Mouse (Mus musculus) CH12.LX (cell line): ENCODE results near the gene Slc7a6. TPM values are rescaled to one million over a fixed set of nuclear protein-coding genes. Genes with fewer than 3 reads are reported as not detected.

ENCODE experiments used
- DNase-seq: peaks from one replicate; pipeline ENCODE4 v3.0.0-alpha.2; 2013; ENCODE audit errors: extremely low read depth
- H3K27ac ChIP-seq: 2 replicates; pipeline ENCODE4 v1.5.1; 2012; ENCODE audit warnings: low read depth, mild to moderate bottlenecking, control low read depth, moderate library complexity; ENCODE audit not compliant: insufficient read depth
- H3K27me3 ChIP-seq: replicated peaks from 2 replicates; pipeline ENCODE3; 2012; ENCODE audit warnings: inconsistent platforms
- H3K36me3 ChIP-seq, 2 experiments: replicated peaks in 1 of 2; 2 replicates each; pipeline versions ENCODE3 to v1.6.1; 2012; ENCODE audit warnings: inconsistent platforms in 1 of 2, low read length in 1 of 2, mild to moderate bottlenecking in 1 of 2, mixed read lengths in 1 of 2, moderate library complexity in 1 of 2; ENCODE audit not compliant: control insufficient read depth in 1 of 2, insufficient read depth in 1 of 2
- H3K4me1 ChIP-seq, 2 experiments: 2 replicates each; pipeline ENCODE4 v1.6.1; 2012; ENCODE audit warnings: inconsistent platforms in 1 of 2, moderate library complexity in 1 of 2; ENCODE audit not compliant: insufficient read depth in 2 of 2, control insufficient read depth in 1 of 2
- H3K4me2 ChIP-seq: 2 replicates; pipeline ENCODE4 v1.6.1; 2012; ENCODE audit warnings: low read depth, mild to moderate bottlenecking, control low read depth; ENCODE audit not compliant: poor library complexity, insufficient read depth, severe bottlenecking
- H3K4me3 ChIP-seq, 3 experiments: fragments of 150-350 bp in 1 of 3; sonication (generic) in 1 of 3; replicated peaks in 1 of 3; 2 replicates each; pipeline versions ENCODE3 to v1.5.1; 2011 to 2012; ENCODE audit warnings: low read depth in 2 of 3, low read length in 2 of 3, mild to moderate bottlenecking in 2 of 3, moderate library complexity in 2 of 3, control low read depth in 1 of 3, improper control_type of control experiment in 1 of 3, inconsistent platforms in 1 of 3, mixed read lengths in 1 of 3; ENCODE audit not compliant: poor library complexity in 1 of 3
- H3K79me2 ChIP-seq: replicated peaks from 2 replicates; pipeline ENCODE4 v1.6.1; 2012; ENCODE audit warnings: mild to moderate bottlenecking, moderate library complexity; ENCODE audit not compliant: control insufficient read depth, poor library complexity, insufficient read depth, severe bottlenecking; ENCODE audit errors: extremely low read depth
- H3K9ac ChIP-seq: 2 replicates; pipeline ENCODE4 v1.6.1; 2012; ENCODE audit warnings: low read depth, mild to moderate bottlenecking, control low read depth, moderate library complexity; ENCODE audit not compliant: insufficient read depth
- H3K9me3 ChIP-seq: replicated peaks from 2 replicates; pipeline ENCODE3; 2012; ENCODE audit warnings: low read length, inconsistent platforms, mixed read lengths
- BHLHE40 ChIP-seq: IDR thresholded peaks from 2 replicates; pipeline ENCODE4 v1.6.1; 2011; ENCODE audit warnings: mild to moderate bottlenecking, low read depth, low read length, improper control_type of control experiment
- CHD1 ChIP-seq: IDR thresholded peaks from 2 replicates; pipeline ENCODE4 v1.6.1; 2012; ENCODE audit warnings: low read depth, low read length, improper control_type of control experiment, inconsistent platforms
- CTCF ChIP-seq, 2 experiments: IDR thresholded peaks in 1 of 2; conservative IDR thresholded peaks in 1 of 2; 2 replicates each; pipeline ENCODE4 v1.5.1; 2011 to 2012; ENCODE audit warnings: low read depth in 2 of 2, low read length in 2 of 2, improper control_type of control experiment in 1 of 2, inconsistent platforms in 1 of 2, mild to moderate bottlenecking in 1 of 2, moderate library complexity in 1 of 2
- E2F4 ChIP-seq: IDR thresholded peaks from 2 replicates; pipeline ENCODE4 v1.6.1; 2011; ENCODE audit warnings: low read depth, low read length, improper control_type of control experiment; ENCODE audit not compliant: insufficient replicate concordance
- ELF1 ChIP-seq: IDR thresholded peaks from 2 replicates; pipeline ENCODE4 v1.6.1; 2014; ENCODE audit warnings: low read depth, mild to moderate bottlenecking, inconsistent platforms, low read length, improper control_type of control experiment
- ETS1 ChIP-seq: conservative IDR thresholded peaks from 2 replicates; pipeline ENCODE4 v1.6.1; 2012; ENCODE audit warnings: low read depth, mild to moderate bottlenecking, inconsistent platforms, low read length, improper control_type of control experiment, moderate library complexity
- GABPA ChIP-seq: IDR thresholded peaks from 2 replicates; pipeline ENCODE4 v1.6.1; 2012; ENCODE audit warnings: low read depth, low read length, improper control_type of control experiment, inconsistent platforms; ENCODE audit not compliant: insufficient replicate concordance
- HCFC1 ChIP-seq: IDR thresholded peaks from 2 replicates; pipeline ENCODE4 v1.6.1; 2012; ENCODE audit warnings: low read depth, mild to moderate bottlenecking, inconsistent platforms, low read length, improper control_type of control experiment
- IRF4 ChIP-seq: IDR thresholded peaks from 2 replicates; pipeline ENCODE4 v1.6.1; 2014; ENCODE audit warnings: low read depth, mild to moderate bottlenecking, inconsistent platforms, low read length, improper control_type of control experiment
- JUN ChIP-seq: IDR thresholded peaks from 2 replicates; pipeline ENCODE4 v1.6.1; 2011; ENCODE audit warnings: low read depth, mild to moderate bottlenecking, low read length, improper control_type of control experiment, moderate library complexity; ENCODE audit not compliant: insufficient read depth
- JUND ChIP-seq: conservative IDR thresholded peaks from 2 replicates; pipeline ENCODE4 v1.6.1; 2011; ENCODE audit warnings: low read depth, low read length, improper control_type of control experiment
- MAFK ChIP-seq: IDR thresholded peaks from 2 replicates; pipeline ENCODE4 v1.6.1; 2011; ENCODE audit warnings: low read length, improper control_type of control experiment; ENCODE audit not compliant: insufficient replicate concordance
- MAX ChIP-seq: IDR thresholded peaks from 2 replicates; pipeline ENCODE4 v1.6.1; 2011; ENCODE audit warnings: low read length, improper control_type of control experiment
- MAZ ChIP-seq: IDR thresholded peaks from 2 replicates; pipeline ENCODE4 v1.6.1; 2012; ENCODE audit warnings: low read depth, mild to moderate bottlenecking, inconsistent platforms, low read length, improper control_type of control experiment, moderate library complexity
- MEF2A ChIP-seq: IDR thresholded peaks from 2 replicates; pipeline ENCODE4 v1.6.1; 2014; ENCODE audit warnings: low read depth, mild to moderate bottlenecking, inconsistent platforms, low read length, improper control_type of control experiment, borderline replicate concordance
- MYC ChIP-seq: IDR thresholded peaks from 2 replicates; pipeline ENCODE4 v1.6.1; 2011; ENCODE audit warnings: low read depth, mild to moderate bottlenecking, improper control_type of control experiment, low read length
- NELFE ChIP-seq: IDR thresholded peaks from 2 replicates; pipeline ENCODE4 v1.6.1; 2011; ENCODE audit warnings: low read depth, low read length, improper control_type of control experiment
- NRF1 ChIP-seq: IDR thresholded peaks from 2 replicates; pipeline ENCODE4 v1.6.1; 2014; ENCODE audit warnings: low read depth, mild to moderate bottlenecking, inconsistent platforms, low read length, improper control_type of control experiment, moderate library complexity
- POLR2A ChIP-seq: IDR thresholded peaks from 2 replicates; pipeline ENCODE4 v1.6.1; 2011; ENCODE audit warnings: low read depth, mild to moderate bottlenecking, improper control_type of control experiment, low read length
- POLR2AphosphoS2 ChIP-seq: IDR thresholded peaks from 2 replicates; pipeline ENCODE4 v1.6.1; 2011; ENCODE audit warnings: low read depth, low read length, improper control_type of control experiment
- RAD21 ChIP-seq: IDR thresholded peaks from 2 replicates; pipeline ENCODE4 v1.6.1; 2011; ENCODE audit warnings: low read depth, mild to moderate bottlenecking, low read length, improper control_type of control experiment, moderate library complexity
- RCOR1 ChIP-seq: conservative IDR thresholded peaks from 2 replicates; pipeline ENCODE4 v1.6.1; 2012; ENCODE audit warnings: low read depth, mild to moderate bottlenecking, inconsistent platforms, low read length, improper control_type of control experiment
- SIN3A ChIP-seq: IDR thresholded peaks from 2 replicates; pipeline ENCODE4 v1.6.1; 2012; ENCODE audit warnings: low read length, improper control_type of control experiment, inconsistent platforms
- SMC3 ChIP-seq: IDR thresholded peaks from 2 replicates; pipeline ENCODE4 v1.6.1; 2011; ENCODE audit warnings: low read depth, low read length, improper control_type of control experiment
- TBP ChIP-seq: conservative IDR thresholded peaks from 2 replicates; pipeline ENCODE4 v1.6.1; 2011; ENCODE audit warnings: low read depth, low read length, improper control_type of control experiment
- UBTF ChIP-seq: IDR thresholded peaks from 2 replicates; pipeline ENCODE4 v1.6.1; 2012; ENCODE audit warnings: low read depth, mild to moderate bottlenecking, inconsistent platforms, low read length, improper control_type of control experiment, moderate library complexity
- USF1 ChIP-seq: IDR thresholded peaks from 2 replicates; pipeline ENCODE4 v1.6.1; 2014; ENCODE audit warnings: low read depth, mild to moderate bottlenecking, inconsistent platforms, low read length, improper control_type of control experiment
- USF2 ChIP-seq: conservative IDR thresholded peaks from 2 replicates; pipeline ENCODE4 v1.6.1; 2011; ENCODE audit warnings: low read depth, low read length, improper control_type of control experiment
- ZC3H11A ChIP-seq: IDR thresholded peaks from 2 replicates; pipeline ENCODE4 v1.6.1; 2012; ENCODE audit warnings: low read depth, mild to moderate bottlenecking, inconsistent platforms, low read length, improper control_type of control experiment
- ZKSCAN1 ChIP-seq: IDR thresholded peaks from 2 replicates; pipeline ENCODE4 v1.6.1; 2012; ENCODE audit warnings: low read depth, inconsistent platforms, low read length, improper control_type of control experiment, borderline replicate concordance
- ZMIZ1 ChIP-seq: IDR thresholded peaks from 2 replicates; pipeline ENCODE4 v1.6.1; 2012; ENCODE audit warnings: low read depth, mild to moderate bottlenecking, inconsistent platforms, low read length, improper control_type of control experiment
- dilution Hi-C: fragments of 300-500 bp; cut with MboI; formaldehyde crosslinking; loops from 2 replicates; pipeline ENCODE4 v1.14.3; 2020; ENCODE audit warnings: low sequenced_read_pairs; ENCODE audit not compliant: extremely low pct_unique_long_range_greater_than_20kb, extremely low pct_ligation_motif_present
- in situ Hi-C: fragments of 300-500 bp; cut with MboI; formaldehyde crosslinking; loops from 3 replicates; pipeline ENCODE4 v1.14.3; 2019; ENCODE audit warnings: low sequenced_read_pairs, low pct_ligation_motif_present, low pct_unique_long_range_greater_than_20kb, mixed read lengths
- polyA plus RNA-seq: library from polyadenylated mRNA; unstranded; fragments of >175 nt; gene quantifications from 2 replicates; pipeline ENCODE4 v1.2.1, GENCODE M21; 2012; ENCODE audit warnings: low read depth; ENCODE audit not compliant: insufficient read length
- total RNA-seq, 2 experiments: library from RNA; depleted of rRNA; stranded (reverse); fragments of 300-350 nt in 1 of 2; fragments of >200 nt in 1 of 2; gene quantifications; 2 replicates each; pipeline ENCODE4 v1.2.3; 2012 to 2014

The Slc7a6 gene
- total and polyA plus RNA-seq, 3 experiments: 24.2 to 61.8 (median 32.6) TPM

- Histone ChIP-seq H3K27ac (no peak overlapping the region), H3K36me3 (peaks cover 0 to 10% of the 10 kb centered on the region in 2 experiments), H3K9me3 (peaks cover 9% of the 10 kb centered on the region), H3K4me2 (no peak overlapping the region), H3K79me2 (no peaks in the 10 kb centered on the region), H3K4me3 (no peak overlapping the region), H3K9ac (no peak overlapping the region), H3K27me3 (no peaks in the 10 kb centered on the region), H3K4me1 (peaks cover 0 to 5% of the 10 kb centered on the region in 2 experiments; a peak in 1 of 4 replicates)
- in situ Hi-C loops (loop anchor here (10.0 kb wide), 1 partner anchor 265 kb away; no protein-coding TSS in a partner anchor), dilution Hi-C loops (no loop called here)
- DNase-seq: no peak
- TF ChIP-seq E2F4: no peak
- TF ChIP-seq SIN3A: no peak
- TF ChIP-seq USF2: no peak
- TF ChIP-seq MAX: no peak
- no peak for TF ChIP-seq MYC
- no peak for TF ChIP-seq ETS1
- no peak for TF ChIP-seq TBP
- no peak for TF ChIP-seq ZKSCAN1
- no peak for TF ChIP-seq HCFC1
- no peak for TF ChIP-seq ZC3H11A
- no peak for TF ChIP-seq MAZ
- TF ChIP-seq BHLHE40: no peak
- no peak for TF ChIP-seq POLR2AphosphoS2
- TF ChIP-seq RAD21: no peak
- no peak for TF ChIP-seq MEF2A
- TF ChIP-seq NELFE: no peak
- no peak for TF ChIP-seq CTCF (conservative IDR thresholded peaks at IDR 0.05 in 1 of 2, IDR thresholded peaks at IDR 0.05 in 1 of 2; ENCODE audit: low read depth in 2 of 2, low read length in 2 of 2)
These were observed 28.5 kb upstream of the Slc7a6 start for GRCm38 (mm10) chr8:106140191-106140590.

DNA sequence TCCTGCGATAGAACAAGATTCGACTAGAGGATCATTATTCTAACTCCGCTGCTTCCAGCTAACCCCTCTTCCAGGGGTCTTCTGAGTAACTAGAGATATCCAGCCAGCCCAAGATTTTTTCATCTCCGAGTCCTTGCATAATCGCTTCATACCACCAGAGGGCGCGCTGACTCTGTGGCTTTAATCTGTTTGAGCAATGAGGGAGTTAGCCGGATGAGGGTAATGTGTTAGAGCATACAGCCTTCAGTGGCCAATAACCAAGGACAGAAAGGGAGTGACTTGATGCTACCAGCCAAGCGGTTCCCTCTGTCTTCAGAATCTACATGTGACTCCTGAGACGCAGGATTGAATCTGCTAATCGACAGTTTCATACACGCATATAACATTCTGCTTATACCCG, 27.9 kb upstream of the Slc7a6 start:
- Histone ChIP-seq H3K9me3 (peaks cover 7% of the 10 kb centered on the region), H3K27ac (no peak overlapping the region), H3K27me3 (no peaks in the 10 kb centered on the region), H3K79me2 (no peaks in the 10 kb centered on the region), H3K9ac (no peak overlapping the region), H3K4me3 (no peak overlapping the region), H3K4me1 (peaks cover 0 to 5% of the 10 kb centered on the region in 2 experiments; a peak in 1 of 4 replicates), H3K36me3 (peaks cover 0 to 5% of the 10 kb centered on the region in 2 experiments), H3K4me2 (no peak overlapping the region)
- in situ Hi-C loops (loop anchor here (10.0 kb wide), 1 partner anchor 264 kb away; no protein-coding TSS in a partner anchor), dilution Hi-C loops (no loop called here)
- peak; percentile 86 for DNase-seq
- TF ChIP-seq HCFC1 (no peak), E2F4 (no peak), SIN3A (no peak), MYC (0 out of 2 replicates have a peak, but pooled peaks have one; percentile 25), GABPA (no peak), UBTF (no peak), RCOR1 (no peak), MEF2A (no peak), JUN (no peak), USF1 (no peak), IRF4 (no peak), MAFK (no peak), ELF1 (no peak), ETS1 (no peak), RAD21 (peak; percentile 94), USF2 (no peak), MAZ (no peak), ZKSCAN1 (no peak), NELFE (no peak), ZMIZ1 (no peak), POLR2A (no peak), CHD1 (no peak), JUND (no peak), SMC3 (peak; percentile 86), NRF1 (no peak)
